Mouse (Mus musculus) heart, adult 2 months (tissue): Measurements from ENCODE around the gene 9330161L09Rik.
A peak's percentile ranks its signal among the peaks of the same experiment; 100 is the strongest.

Experiments used
- CTCF ChIP-seq: fragments of 200-600 bp; IDR thresholded peaks from 2 replicates; pipeline ENCODE4 v1.8.1; 2022; ENCODE audit warnings: antibody characterized with exemption, mild to moderate bottlenecking, moderate library complexity
- EP300 ChIP-seq: fragments of 200-500 bp; IDR thresholded peaks from 2 replicates; pipeline ENCODE4 v1.6.1; 2011; ENCODE audit warnings: low read depth, low read length, control low read depth; ENCODE audit not compliant: insufficient read depth
- POLR2A ChIP-seq: fragments of 200-500 bp; IDR thresholded peaks from 2 replicates; pipeline ENCODE4 v1.6.1; 2011; ENCODE audit warnings: mild to moderate bottlenecking, low read depth, low read length, control low read depth; ENCODE audit not compliant: insufficient read depth

DNA sequence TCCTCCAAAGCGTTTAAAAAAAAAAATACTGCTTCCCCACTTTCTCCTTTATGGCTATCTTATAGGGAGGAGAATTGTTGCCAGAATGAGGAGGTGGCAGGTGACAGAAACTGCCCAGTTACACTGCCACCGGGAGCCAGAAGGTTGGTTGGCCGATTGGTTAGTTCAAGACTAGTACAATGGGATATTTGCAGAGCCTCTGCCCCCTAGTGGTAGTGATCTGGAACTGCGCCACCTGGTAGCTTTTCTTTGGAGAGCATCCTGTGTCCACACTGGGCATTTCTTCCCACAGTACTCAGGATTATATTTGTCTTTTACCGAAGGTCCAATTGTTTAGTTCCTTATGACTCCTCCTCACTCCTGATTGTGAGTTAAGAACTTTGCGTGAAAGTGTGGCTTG is 35.9 kb downstream of the 9330161L09Rik start:
- TF ChIP-seq POLR2A (no peak), CTCF (peak; percentile 99), EP300 (no peak)
